Mouse (Mus musculus) skeletal muscle tissue, adult 2 months (tissue): ENCODE data around the gene Grap.
"Not testable (repeated sequence)": the region's sequence is repeated elsewhere in the genome, so short reads cannot be mapped to it uniquely, and the experiment has no call there.

Experiments
- DNase-seq: peaks from one replicate; pipeline ENCODE4 v3.0.0-alpha.2; 2012; ENCODE audit warnings: low read depth, low spot score

The Grap gene

GRCm38 (mm10) chr11:61639601-61640177 lies 13.4 kb upstream of the Grap start:
- DNase-seq = no peak

- not testable (repeated sequence) for DNase-seq
These were observed 12.5 kb upstream of the Grap start for GRCm38 (mm10) chr11:61640585-61640984.

- DNase-seq = no peak
These were observed 11.0 kb upstream of the Grap start for GRCm38 (mm10) chr11:61642106-61642505.

- no peak for DNase-seq
These were observed 9.7 kb upstream of the Grap start for GRCm38 (mm10) chr11:61643184-61643961.

GRCm38 (mm10) chr11:61644576-61645326 lies 8.3 kb upstream of the Grap start:
- DNase-seq = peak; percentile 16

DNA sequence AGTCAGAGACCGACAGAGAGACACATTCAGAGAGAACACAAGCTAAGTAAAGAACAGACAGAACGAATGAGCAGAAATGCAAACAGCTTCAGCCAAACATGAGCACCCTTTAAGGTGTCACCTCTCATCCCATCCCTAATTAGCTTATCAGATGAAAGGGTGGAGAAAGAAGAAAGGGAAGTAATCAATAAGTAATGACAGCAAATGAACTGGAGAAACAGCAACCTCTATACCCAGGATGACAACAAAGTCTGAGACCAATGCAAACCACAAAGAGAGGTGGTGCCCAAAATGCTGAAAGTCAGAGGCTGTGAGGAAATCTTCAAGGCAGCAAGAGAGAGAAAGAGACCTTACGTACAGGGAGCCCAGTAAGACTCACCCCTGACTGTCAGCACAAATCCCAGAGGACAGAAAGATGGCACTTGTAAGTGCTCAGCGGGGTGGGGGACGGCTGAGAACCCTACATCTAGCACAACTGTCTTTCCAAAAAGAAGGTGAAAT lies 7.7 kb upstream of the Grap start:
- DNase-seq = no peak

DNA sequence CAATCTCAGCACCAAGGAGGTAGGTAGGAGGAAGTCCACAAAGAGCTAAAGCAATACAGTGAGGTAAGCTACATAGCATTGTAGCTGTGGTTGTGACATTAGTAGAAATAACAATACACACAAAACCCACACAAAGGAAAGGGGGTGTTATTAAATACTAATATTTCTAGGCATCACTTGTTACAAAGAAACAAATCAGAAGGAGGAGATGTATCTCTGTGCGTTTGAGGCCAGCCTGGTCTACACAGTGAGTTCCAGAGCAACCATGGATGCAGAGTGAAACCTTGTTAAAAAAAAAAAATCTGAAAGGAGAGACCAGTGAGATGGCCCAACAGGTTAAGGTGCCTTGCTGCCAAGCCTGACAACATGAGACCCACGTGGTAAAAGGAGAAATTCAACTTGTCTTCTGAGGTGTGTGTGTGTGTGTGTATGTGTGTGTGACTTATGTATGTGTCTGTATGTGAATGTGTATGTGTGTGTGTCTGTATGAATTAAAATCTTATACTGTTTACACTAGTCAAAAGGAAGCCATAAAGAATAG lies 6.5 kb upstream of the Grap start:
- no peak for DNase-seq

- DNase-seq = no peak
These were observed 5.8 kb upstream of the Grap start for GRCm38 (mm10) chr11:61647110-61647910.

GRCm38 (mm10) chr11:61647956-61648748 lies 4.9 kb upstream of the Grap start:
- no peak for DNase-seq

DNA sequence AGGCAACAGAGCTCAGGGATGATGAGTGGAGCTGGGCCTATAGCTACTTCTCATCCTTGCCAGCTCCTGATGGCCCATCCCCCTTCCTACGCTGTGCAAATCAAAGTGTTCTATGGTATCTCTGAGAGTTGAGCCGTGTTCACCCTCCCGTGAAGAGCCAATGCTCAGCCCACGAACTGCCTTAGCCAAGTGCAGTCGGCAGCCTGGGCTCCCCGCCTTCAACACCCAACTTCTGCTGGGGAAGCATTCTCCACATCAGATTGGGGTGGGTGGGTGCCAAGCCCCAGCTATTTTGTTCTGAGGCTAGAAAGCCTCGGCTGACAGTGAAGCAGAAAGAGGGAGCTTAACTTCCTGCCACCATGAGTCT lies 4.3 kb upstream of the Grap start:
- DNase-seq = no peak

GRCm38 (mm10) chr11:61649163-61649580 lies 3.9 kb upstream of the Grap start:
- DNase-seq = no peak

- no peak for DNase-seq
These were observed 3.4 kb upstream of the Grap start for GRCm38 (mm10) chr11:61649626-61650025.

DNA sequence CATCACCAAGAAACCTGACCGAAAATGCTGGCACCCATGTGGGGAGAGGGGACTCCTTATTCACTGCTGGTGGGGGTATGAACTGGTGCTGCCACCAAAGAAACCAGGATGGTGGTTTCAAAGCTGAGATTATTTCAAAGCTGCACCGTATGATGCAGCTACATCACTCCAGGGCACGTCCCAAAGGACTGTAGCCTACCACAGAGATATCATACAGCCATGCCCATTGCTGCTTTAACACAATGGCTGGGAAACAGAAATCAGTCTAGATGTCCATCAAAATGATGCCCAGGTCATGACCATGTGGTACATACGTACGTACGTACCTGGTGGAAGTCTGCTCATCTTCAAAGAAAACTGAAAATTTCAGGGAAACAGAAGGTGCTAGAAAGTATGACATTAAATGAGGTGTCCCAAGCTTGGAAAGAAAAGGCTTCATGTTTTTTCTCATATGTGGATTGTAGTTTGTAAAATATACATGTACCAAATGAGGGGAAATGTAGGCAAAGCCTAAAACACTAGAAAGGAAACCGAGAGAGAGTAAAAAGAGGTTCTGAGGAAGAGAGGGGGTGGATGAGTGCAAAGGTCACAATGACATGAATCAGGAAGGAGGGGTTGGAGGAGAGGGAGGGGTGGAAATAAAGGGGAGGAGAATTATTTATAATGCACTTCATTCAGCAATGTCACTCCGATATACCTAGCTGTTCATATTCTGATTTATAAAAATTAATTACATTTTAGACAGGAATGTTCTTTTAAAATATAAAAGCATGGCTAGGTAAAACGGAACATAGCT lies 2.4 kb upstream of the Grap start:
- no peak for DNase-seq

- DNase-seq = no peak
These were observed 849 bp upstream of the Grap start for GRCm38 (mm10) chr11:61652216-61652615.

DNA sequence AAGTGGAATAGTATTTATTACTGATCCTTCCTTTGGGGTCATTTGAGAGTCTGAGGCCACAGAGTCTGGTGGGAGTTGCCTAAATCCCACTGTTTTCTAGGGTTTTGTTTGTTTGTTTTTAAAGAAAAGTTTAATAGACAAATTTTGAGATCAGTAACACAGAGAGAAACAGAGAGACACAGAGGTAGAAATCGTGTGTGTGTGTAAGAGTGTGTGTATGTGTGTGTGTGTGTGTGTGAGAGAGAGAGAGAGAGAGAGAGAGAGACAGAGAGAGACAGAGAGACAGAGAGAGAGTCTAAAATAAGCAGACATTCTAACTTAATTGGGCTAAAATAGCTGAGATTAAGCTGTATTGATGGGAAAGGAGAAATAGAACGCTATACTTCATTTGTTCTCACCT lies 503 bp downstream of the Grap start:
- no peak for DNase-seq

DNA sequence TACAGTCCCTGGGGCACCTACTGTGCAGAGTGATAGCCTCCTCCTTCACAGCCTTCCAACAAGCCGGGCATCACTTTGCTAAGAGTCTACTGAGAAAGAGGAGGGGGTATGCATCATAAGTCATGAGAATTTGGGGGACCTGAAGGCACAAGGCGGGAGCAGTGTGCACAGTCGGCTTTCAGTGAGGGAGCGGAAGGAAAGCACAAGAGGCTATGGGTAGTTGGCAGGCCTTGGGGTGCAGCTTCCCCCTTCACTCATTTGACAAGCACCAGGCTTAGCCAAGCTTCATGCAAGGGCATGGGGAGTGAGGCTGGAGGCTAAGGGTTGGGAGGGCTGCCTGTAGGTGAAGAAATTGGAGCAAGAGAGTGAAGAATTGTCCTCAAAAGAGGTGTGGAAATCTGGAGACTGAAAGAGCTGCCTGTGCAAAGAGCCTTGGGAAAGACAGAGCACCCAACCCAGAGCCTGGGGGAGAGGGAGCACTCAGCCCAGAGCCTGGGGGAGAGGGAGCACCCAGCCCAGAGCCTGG lies 1.8 kb downstream of the Grap start:
- no peak for DNase-seq

GRCm38 (mm10) chr11:61655649-61656048 lies 2.6 kb downstream of the Grap start:
- no peak for DNase-seq

- no peak for DNase-seq
These were observed 3.2 kb downstream of the Grap start for GRCm38 (mm10) chr11:61656148-61656850.

DNA sequence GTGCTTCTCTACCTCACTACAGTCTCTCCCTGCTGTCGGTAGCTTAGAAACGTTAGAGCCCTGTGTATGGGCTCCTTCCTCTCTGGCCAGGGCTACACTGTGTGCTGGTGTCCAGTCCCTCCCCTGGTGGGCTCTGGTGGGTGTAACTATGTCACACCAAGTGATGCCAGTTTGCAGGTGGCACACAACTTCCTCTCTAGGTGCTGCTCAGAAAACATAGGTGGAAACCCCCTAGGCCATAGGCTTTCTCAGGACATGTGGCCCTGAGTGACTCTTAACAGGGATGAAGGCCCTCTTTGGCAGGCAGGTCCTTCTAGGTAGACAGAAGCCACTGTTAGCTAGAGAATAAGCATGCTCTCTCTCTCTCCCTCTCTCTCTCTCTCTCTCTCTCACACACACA lies 4.4 kb downstream of the Grap start:
- DNase-seq = no peak
